Mouse (Mus musculus): Measurements from ENCODE around the gene Csn1s2a. TPM values are rescaled to one million over a fixed set of nuclear protein-coding genes. Genes with fewer than 3 reads are reported as not detected.

The Csn1s2a gene
- polyA plus RNA-seq, 1 experiment from 2014 or later = not detected

Other genes with a start within 250 kb of the Csn1s2a start
- 98.8 and 129 TPM in 2 replicates for gene Sult1b1, start 236.4 kb upstream of the Csn1s2a start, polyA plus RNA-seq (2015; fragmentation: Nextera tagmentation; extraction: Ambion mirVana)
- gene Sult1d1, start 205.5 kb upstream of the Csn1s2a start, polyA plus RNA-seq (2015; fragmentation: Nextera tagmentation; extraction: Ambion mirVana) = 66.6 and 85.2 TPM in 2 replicates
- gene Sult1e1, start 183.0 kb upstream of the Csn1s2a start, polyA plus RNA-seq (2015; fragmentation: Nextera tagmentation; extraction: Ambion mirVana) = not detected in 2 replicates
- not detected in 2 replicates for gene Csn1s1, start 108.4 kb upstream of the Csn1s2a start, polyA plus RNA-seq (2015; fragmentation: Nextera tagmentation; extraction: Ambion mirVana)
- not detected in 2 replicates for gene Csn2, start 74.9 kb upstream of the Csn1s2a start, polyA plus RNA-seq (2015; fragmentation: Nextera tagmentation; extraction: Ambion mirVana)
- not detected in 2 replicates for gene Csn1s2b, start 33.5 kb downstream of the Csn1s2a start, polyA plus RNA-seq (2015; fragmentation: Nextera tagmentation; extraction: Ambion mirVana)
- gene Prr27, start 51.1 kb downstream of the Csn1s2a start, polyA plus RNA-seq (2015; fragmentation: Nextera tagmentation; extraction: Ambion mirVana) = not detected in 2 replicates
- not detected in 2 replicates for gene Odam, start 110.5 kb downstream of the Csn1s2a start, polyA plus RNA-seq (2015; fragmentation: Nextera tagmentation; extraction: Ambion mirVana)
- gene Csn3, start 151.0 kb downstream of the Csn1s2a start, polyA plus RNA-seq (2015; fragmentation: Nextera tagmentation; extraction: Ambion mirVana) = 0.22 TPM in 1 of 2 replicates, not detected in the other
- gene 2310003L06Rik, start 194.9 kb downstream of the Csn1s2a start, polyA plus RNA-seq (2015; fragmentation: Nextera tagmentation; extraction: Ambion mirVana) = not detected in 2 replicates
- gene Gm28434, start 194.9 kb downstream of the Csn1s2a start, polyA plus RNA-seq (2015; fragmentation: Nextera tagmentation; extraction: Ambion mirVana) = not detected in 2 replicates
- not detected in 2 replicates for gene Cabs1, start 204.9 kb downstream of the Csn1s2a start, polyA plus RNA-seq (2015; fragmentation: Nextera tagmentation; extraction: Ambion mirVana)
- not detected in 2 replicates for gene Smr3a, start 228.0 kb downstream of the Csn1s2a start, polyA plus RNA-seq (2015; fragmentation: Nextera tagmentation; extraction: Ambion mirVana)